Mouse (Mus musculus): ENCODE data around the gene Fgf7.
A peak's percentile ranks its signal among the peaks of the same experiment; 100 is the strongest.

The Fgf7 gene

GRCm38 (mm10) chr2:126034379-126035005, at the start of gene Fgf7:
Fgf7 (plus strand) TSS chr2:126034658.
- no peak for DNase-seq

- DNase-seq, result no peak
These were observed 32.2 kb upstream of the Fgf7 start for GRCm38 (mm10) chr2:126002291-126002690.

- peak; percentile 72 for DNase-seq
These were observed 28.4 kb upstream of the Fgf7 start for GRCm38 (mm10) chr2:126006088-126006487.

GRCm38 (mm10) chr2:126006742-126007141, 27.7 kb upstream of the Fgf7 start:
- DNase-seq, result no peak

GRCm38 (mm10) chr2:126014989-126015710, 19.3 kb upstream of the Fgf7 start:
- no peak for DNase-seq

- DNase-seq, result no peak
These were observed 18.5 kb upstream of the Fgf7 start for GRCm38 (mm10) chr2:126015763-126016473.

GRCm38 (mm10) chr2:126031186-126031900, 3.1 kb upstream of the Fgf7 start:
- DNase-seq, result no peak

- peak; percentile 25 for DNase-seq
These were observed 1.1 kb upstream of the Fgf7 start for GRCm38 (mm10) chr2:126033114-126033972.

- DNase-seq, result no peak
These were observed 734 bp downstream of the Fgf7 start for GRCm38 (mm10) chr2:126035013-126035770.

GRCm38 (mm10) chr2:126036121-126036520, 1.7 kb downstream of the Fgf7 start:
- no peak for DNase-seq

GRCm38 (mm10) chr2:126038221-126039000, 4.0 kb downstream of the Fgf7 start:
- no peak for DNase-seq

- no peak for DNase-seq
These were observed 5.0 kb downstream of the Fgf7 start for GRCm38 (mm10) chr2:126039414-126039891.

- DNase-seq, result no peak
These were observed 6.2 kb downstream of the Fgf7 start for GRCm38 (mm10) chr2:126040651-126041050.

- no peak for DNase-seq
These were observed 6.8 kb downstream of the Fgf7 start for GRCm38 (mm10) chr2:126041237-126041636.

GRCm38 (mm10) chr2:126042674-126043073, 8.2 kb downstream of the Fgf7 start:
- no peak for DNase-seq

GRCm38 (mm10) chr2:126045621-126046020, 11.2 kb downstream of the Fgf7 start:
- DNase-seq, result no peak

- no peak for DNase-seq
These were observed 18.5 kb downstream of the Fgf7 start for GRCm38 (mm10) chr2:126052749-126053557.

GRCm38 (mm10) chr2:126053657-126054056, 19.2 kb downstream of the Fgf7 start:
- no peak for DNase-seq

- no peak for DNase-seq
These were observed 26.1 kb downstream of the Fgf7 start for GRCm38 (mm10) chr2:126060595-126060994.
